Mouse (Mus musculus) brain, adult 2 months (tissue): Measurements from ENCODE around the gene Gm45623.

Source experiments
- DNase-seq: peaks from one replicate; pipeline ENCODE4 v3.0.0; 2011; ENCODE audit warnings: low read depth, low spot score

Gene Gm45623

DNA sequence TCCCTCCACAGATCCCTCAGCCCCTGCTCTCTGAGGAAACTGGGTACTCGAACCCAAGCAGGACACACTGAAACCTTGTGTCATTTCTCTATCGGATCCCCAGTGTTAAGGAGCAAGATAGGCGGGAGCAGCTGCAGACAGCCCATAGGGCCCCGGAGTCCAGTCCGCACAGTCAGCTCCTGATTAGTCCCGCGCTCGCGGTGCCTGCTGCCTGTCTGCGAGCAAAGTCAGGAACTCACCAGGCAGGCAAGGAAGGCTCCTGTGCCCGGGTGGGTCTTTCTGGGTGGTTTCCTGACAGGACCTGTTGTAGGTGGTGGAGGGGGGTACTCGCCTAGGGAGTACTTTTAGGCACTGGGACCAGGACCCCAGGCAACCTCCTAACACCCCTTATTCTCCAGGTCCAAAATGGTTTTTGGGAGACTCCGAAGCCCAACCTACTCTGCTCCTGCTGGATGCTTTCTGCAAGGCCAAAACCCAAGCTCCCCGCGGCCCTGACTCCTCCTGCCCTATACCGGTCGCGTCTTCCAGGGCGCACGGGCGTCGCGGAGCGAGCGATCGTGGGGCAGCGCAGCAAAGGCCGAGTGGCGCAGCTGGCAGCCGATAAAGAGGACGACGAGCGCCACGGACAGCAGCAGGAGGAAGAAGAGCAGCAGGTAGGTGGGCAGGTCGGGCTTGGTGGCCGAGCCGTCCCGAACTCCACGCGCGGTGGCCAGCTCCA lies 994 bp downstream of the Gm45623 start:
- peak; percentile 23 for DNase-seq

DNA sequence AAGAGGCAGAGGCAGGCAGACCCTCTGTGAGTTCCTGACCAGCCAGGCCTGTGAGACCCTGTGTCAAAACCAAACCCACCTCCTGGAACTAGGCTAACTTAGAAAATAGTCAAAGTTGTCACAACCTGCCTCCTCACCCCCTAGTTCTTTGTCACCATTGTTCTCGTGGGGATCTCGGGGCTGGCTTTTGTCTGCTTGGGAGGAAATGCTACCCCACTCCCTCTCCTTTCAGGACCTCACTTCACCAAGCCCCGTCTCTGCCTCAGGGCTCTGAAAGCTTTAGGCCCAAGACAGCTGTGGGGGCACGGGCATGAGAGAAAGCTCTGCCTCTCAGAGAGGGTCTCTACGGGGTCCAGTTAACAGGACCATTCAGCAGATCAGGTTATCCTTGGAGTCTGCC lies 1.9 kb downstream of the Gm45623 start:
- no peak for DNase-seq

DNA sequence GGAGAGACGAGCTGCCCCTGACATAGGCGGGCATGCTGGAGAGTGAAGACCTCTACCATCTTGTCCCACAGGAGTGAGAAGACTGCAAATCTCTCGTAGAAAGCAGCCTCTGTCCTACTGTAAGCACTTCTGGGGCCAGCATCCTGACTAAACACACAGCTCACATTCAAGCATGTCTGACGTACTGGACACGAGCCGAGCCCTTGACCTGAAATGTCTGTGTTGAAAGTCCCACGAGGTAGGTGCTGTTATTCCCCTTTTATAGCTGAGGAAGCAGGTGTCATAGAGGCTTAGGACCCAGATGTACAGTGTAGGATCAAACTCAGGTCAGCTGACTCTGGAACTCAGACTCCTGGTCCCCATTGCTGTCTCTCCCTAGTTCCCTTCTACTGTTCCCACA lies 4.2 kb downstream of the Gm45623 start:
- DNase-seq: no peak

DNA sequence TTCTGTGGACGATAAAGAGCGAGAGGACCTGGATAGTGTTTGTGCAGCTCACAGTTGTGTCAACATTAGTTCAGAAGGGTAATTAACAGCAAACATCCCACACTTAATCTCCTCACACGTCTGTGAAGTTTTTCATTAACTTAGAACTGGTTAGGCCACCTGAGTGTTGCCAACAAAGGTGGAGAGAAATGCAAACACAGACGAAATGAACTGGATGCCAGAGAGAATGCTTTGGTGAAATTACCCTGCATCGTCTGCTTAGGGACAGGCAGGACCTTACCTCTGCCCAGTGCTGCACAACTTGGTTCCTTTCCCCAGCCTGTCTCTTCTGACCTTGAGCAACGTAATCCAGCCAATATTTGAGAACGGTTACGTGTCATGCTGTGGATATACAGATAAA lies 6.1 kb downstream of the Gm45623 start:
- DNase-seq: no peak

DNA sequence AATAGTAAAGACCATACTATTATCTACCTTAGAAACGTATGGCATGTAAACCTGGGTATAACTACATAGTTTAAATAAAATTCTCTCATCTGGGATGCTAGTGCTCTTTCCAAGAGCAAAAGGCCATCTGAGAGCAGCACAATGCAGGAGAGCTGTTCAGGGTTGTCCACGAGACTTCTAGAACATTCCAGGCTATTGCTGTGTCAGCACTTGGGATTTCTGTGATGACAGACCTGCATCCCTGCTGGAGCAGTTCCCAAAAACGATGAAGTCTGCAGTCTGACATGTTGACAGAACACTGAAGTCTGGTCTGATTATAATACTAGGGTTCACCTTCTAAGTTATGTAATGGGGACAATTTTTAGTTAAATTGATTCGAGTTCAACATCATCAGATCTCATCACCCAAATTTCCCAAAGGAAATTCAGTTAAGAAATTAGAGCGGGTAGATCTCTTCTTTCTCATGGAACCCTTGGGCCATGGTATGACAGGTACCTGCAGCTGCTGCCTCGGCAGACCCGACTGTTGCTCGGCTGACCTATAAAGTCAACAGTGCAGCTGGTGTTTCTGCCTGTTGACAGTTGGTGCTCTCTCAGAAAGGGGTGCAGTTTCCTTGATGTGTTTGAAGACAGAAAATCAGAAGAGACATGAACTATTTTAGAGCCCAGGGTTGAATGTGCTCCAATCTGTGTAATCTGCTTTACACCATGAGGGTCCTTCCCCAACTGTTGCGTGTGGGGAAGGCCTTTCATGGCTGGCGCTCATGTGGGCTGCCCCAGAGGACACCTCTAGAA lies 6.7 kb downstream of the Gm45623 start:
- no peak for DNase-seq

DNA sequence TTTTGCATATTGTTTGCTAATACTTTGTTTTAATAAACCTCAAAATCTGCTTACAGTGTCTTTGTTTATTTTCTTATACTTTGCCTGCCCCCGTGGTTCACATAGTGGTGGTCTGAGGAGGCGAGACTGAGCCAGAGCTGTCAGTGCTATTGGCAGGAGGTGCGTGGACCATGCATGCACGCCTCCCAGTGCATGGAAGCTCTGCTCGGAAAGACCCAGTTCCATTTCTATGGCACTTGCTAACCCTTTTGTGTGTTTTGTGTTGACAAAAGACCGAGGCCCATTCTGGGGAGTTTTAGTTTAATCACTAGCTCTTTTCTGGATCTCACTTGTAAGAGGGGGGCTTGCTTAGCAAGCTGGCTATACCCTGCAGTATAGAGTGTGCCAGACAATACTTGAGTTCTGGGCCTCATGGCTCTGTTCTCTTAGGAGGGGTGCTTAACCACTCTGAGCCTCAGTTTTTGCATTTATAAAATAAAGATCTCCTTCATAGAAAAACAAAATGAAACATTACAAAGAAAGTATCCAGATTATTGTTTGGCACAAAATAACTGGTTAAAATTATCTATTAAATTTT lies 11.2 kb downstream of the Gm45623 start:
- no peak for DNase-seq

DNA sequence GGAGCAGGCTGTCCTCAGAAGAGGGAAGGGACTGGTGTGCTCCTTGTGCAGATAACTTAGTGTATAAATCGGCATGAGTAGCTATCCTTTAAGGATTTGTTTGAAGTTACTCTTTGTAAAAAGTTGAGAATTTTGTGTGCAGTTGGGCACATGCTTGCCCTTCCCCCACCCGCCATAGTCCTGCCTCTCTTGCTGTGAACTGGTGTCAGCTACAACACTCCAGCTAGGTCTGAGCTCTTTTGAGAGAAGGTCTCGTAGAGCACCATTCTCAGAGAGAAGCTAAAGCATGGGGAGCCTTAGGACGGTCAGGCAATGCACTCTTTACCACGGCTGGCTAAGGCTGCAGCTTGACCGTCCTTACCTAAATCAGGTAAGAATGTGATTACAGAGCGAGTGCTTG lies 11.9 kb downstream of the Gm45623 start:
- DNase-seq: no peak

DNA sequence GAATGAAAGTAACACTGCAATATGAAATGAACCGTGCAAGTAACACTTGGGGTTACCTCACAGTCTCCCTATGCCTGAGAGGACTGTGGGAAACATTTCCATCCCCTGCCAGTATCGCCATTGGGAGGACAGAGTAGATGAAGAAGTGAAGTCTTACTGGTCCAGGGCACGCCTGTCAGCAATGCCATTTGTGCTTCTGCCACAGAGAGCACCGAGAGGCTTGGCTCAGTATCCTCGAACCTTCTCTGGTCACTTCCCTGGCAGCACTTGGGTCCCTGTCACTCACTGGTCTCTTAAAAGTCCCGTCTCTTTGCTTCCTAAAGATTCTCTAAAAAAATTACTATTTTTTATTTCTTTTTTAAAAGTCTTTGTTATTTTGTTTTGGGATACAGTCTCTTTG lies 13.1 kb downstream of the Gm45623 start:
- DNase-seq: no peak

DNA sequence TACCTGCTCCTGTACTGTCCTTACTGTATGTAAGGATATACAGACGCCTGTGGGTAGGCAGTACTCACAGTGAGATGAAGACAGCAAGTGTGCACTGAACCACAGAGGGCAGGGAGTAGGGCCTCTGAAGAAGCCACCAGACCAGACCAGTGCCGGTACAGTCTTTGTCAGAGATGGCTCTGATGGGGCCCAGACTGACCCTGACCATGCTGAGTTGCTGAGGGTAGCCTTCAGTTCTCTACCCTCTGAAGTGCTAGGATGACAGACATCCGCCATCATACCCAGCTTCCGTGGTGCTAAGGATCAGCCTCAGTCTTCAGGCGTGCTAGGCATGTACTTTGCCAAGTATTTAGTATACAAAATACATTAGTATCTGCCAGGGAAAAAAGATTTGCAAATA lies 14.1 kb downstream of the Gm45623 start:
- no peak for DNase-seq

DNA sequence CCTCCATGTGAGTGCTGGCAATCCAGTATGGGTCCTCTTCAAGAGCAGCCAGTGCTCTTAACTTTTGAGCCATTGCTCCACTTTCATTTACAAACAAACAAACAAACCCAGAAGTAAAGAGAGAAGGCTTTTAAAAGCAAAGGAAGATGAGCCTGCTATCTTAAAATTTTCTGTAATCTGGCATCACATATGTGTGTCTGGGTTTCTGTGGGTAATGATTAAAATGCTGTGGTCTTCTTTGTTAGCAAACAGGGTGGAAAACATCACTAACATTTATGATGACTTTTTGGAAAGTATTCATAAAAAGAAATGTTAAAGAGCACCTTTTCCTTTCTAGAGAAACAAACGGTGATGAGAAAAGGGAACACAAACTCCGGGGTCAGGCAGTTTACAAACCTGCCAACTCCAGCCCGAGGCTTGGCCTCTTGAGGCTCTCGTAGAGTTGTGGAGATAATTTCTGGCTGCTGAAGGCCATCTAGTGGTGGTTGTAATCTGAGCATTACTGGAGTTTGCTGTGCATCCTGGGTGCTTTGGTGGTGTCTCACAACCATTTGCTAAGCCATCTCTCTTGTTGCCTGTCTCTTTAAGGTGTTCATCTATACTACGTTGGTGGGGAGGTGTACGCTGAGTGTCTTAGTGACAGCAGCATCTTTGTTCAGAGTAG lies 18.3 kb downstream of the Gm45623 start:
- DNase-seq: peak; percentile 80

DNA sequence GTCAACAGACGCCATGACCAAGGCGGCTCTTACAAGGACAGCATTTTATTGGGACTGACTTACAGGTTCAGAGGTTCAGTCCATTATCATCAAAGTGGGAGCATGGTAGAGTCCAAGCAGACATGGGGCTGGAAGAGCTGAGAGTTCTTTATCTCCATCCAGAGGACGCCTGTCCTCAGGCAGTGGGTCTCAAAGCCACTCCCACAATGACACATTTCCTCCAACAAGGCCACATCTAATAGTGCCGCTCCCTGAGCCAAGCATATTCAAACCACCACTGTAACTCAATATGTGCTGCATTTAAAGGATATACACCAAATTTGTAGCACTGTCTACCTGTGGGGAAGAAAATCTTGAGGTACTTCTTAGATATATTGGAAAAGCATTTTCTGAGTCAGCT lies 19.0 kb downstream of the Gm45623 start:
- DNase-seq: no peak

DNA sequence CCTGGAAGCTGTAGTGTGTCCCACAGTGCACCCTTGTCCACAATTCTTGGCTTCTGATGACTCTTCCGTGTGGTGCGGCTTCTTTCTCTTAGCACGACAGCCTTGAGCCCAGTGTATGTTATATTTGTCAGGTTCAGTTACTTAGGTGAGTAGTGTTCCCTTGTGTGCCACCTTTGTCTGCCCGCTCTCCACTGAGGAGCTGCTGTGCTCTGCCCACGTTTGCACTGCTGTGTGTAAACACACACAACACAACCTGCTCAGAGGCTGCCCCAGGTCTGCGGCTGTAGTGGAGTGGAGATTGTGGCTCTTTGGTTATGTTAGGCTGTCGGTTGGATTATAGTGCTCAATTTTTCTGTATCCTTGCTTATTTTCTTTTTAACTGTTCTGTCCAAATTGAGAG lies 24.6 kb downstream of the Gm45623 start:
- DNase-seq: no peak

DNA sequence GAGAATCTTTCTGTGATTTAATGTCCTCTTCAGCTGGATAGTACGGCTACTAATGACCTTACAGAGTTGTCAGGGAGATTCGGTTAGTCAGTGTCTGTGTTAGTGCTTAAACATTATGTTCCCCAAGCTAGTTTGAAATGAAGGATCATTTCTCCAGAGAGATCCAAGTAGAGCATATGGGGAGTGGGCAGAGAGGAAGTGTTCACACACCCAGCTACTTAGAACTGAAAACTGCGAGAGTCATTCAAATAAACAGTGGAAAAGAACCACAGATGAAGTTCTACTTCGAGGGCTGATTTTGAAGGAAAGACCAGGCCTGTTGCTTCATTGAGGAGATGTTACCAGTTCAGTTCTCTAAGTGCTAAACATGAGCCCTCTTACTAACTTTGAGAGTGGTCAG lies 27.1 kb downstream of the Gm45623 start:
- peak; percentile 78 for DNase-seq

DNA sequence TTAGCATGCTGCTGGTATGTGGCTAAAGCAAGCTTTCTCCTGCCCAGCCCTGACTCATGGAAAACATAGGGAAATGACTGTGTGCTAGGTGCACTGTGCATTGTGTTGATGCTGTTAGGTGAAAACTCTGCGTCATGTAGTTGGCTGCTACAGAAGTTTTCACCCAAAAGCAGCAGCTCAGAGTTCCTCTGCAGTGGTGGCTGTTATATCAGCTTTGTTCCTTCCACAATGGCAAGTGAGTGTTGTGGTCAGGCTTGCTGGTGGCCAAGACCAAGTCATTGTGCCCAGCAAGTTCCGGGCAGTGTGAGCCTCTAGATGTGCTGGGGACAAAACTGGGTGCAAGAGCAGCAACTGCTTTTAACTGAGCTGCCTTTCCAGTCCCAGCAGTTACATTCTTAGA lies 41.4 kb downstream of the Gm45623 start:
- DNase-seq: no peak

DNA sequence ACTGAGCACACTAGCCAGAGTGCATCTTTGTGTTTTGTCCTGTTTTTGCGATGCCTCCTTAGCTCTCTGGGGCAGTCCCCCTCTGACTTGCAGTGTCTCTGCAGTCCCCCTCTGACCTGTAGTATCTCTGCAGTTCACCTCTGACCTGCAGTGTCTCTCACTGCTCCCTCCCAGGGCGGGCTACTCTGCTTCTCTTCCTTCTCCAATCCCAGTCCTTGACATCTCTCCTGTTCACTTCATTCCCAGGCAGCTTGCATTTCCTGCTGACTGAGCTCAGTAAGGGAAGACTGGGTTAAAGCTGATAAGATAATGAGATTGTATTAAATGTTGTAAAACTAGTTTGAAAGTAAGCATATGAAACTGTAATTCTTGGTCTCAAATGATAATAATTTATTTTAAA lies 43.0 kb downstream of the Gm45623 start:
- no peak for DNase-seq

DNA sequence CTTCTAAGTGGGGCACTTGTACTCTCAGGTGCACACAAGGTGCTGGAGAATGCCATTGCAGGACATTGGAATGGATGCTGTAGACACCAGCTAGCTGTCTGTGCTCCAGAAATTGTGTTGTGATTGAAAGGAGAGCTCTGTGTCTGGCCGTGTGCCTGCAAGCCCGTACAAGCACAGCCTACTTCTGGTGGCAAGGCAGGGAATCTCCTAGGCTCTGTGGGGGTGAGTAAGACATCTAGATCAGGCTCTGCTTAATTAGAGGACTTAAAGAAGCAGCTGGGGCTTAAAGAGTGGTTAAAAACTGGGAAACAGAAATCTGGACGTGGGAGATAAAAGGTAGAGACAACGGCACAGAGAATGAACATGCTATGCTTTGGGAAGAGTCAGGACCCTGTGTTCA lies 46.0 kb downstream of the Gm45623 start:
- peak; percentile 70 for DNase-seq

DNA sequence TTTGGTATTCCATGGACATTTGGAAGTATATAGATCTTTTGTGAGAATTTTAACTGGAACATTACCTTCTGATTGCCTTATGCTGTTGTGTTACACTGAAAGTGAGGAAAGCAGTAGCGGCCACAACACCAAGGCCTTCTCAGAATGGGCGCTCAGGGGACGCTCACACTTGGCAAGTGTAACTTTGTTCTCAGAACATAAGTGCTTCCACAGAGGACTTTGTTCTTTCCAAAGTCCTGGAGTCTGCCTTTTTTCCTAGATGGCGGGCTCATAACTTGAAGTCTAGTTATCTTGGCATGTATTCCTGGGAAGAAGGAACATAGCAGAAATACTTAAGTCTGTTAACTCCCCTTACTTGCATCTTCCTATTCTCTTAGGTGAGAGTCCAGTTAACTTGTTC lies 46.5 kb downstream of the Gm45623 start:
- DNase-seq: no peak

DNA sequence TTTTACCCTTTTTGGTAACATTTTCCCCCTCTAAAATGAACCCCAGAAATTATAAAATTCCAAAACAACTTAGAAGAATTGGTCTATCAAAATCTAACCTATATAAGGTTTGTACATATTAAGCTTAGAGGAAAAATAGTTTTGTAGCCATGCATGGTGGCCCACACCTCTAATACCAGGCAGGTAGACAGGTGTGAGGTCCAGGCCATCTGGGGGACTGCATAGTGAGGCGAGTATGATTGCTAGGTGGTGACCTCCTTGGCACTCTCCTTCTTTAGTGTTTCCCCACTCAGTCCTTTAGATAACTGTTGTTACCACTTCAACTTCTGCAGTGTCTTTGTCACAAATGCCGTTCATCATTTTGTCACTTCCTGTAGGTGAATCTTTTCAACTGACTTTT lies 49.0 kb downstream of the Gm45623 start:
- DNase-seq: no peak

DNA sequence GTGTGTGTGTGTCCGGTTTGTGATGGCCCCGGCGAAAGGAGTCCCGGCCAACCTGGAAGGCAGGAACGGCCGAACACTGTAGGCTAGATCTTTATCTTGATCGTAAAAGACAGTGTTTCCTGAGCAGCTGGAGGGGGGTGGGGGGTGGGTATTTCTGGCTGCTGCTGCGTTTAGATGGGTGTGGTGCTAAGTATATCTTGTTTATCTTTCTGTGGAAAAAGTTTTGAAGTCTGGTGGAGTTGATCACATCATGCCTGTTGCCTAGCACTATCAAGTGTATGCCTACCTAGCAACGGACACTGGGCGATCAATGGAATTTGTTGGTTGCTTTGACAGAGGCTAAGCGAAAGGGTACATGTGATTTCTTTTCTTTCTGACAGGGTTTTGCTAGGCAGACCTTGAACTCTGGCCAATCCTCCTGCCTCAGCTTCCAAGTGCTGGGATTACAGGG lies 49.7 kb downstream of the Gm45623 start:
- peak; percentile 15 for DNase-seq

DNA sequence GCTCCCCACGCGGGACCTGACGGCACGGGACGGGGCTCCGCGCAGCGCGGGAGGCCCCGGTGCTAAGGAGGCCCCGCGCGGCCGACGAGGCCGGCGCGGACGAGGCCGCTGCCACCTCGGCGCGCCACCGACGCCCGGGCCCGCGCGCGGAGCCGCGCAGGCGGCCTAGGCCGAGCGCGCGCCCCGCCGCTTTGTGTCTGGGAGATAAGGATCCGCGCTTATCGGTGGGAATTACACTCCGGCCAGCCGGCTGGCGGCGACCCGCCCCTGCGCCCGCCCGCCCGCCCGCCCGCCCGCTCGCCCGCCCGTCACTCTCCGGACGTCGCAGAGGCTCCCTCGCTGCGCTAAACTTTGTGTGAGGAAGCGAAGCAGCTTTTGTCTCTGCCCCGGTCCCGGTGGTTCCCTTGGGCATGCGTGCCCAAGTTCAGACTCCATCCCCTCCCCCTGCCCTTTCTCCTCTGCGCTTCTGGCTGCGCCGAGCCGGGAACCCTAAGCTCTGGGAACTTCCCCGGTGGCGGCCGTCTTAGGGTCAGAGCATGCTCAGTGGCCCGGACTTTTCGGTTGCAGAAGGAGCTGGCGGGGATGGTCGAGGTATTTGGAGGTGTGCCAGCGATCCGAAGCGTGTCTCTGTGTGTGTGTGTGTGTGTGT lies 50.3 kb downstream of the Gm45623 start:
- peak; percentile 78 for DNase-seq

DNA sequence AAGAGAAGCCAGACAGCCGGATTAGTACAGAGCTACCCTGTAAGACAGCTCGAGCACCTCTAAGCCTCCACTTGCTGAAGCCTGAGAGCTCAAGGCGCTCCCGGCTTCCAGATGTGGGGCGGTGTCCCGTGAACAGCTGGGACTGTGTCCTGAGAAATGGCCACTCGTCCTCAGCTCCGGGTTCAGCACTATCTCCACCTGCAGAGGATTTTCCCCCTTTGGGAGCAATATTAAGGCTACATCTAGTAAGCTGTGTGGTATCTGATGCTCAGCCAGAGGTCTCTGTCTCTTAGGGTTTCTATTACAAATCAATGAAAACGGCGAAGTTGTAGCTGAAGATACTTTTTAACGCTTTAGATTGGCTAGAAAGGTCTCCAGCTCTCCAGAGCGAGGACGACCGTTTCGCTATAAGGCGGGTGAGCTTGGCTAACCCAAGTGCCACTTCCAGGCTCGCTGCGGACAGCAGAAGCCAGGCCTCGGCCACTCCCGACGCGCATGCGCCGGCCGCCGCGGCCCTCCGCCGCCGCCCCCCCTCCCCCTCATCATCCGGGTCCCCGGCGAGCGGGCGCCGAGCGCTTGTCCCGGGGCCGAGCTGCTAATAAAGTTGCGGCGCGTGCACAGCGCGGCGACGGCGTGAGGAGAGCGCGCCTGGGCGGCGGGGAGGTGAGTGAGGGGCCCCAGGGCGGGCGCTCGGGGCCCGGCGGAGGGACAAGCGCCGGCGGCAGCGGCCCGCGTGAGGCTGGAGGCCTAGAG lies 51.0 kb downstream of the Gm45623 start, which contains the start of gene Smad5:
Gene Smad5, plus strand, starts transcription at position 542 of the 753 bp plus-strand sequence.
- peak; percentile 95 for DNase-seq
